Mouse (Mus musculus) heart, adult 2 months (tissue): ENCODE results near the gene Gm10912.

ENCODE experiments used
- CTCF ChIP-seq: fragments of 200-600 bp; IDR thresholded peaks from 2 replicates; pipeline ENCODE4 v1.8.1; 2022; ENCODE audit warnings: antibody characterized with exemption, mild to moderate bottlenecking, moderate library complexity
- POLR2A ChIP-seq: fragments of 200-500 bp; IDR thresholded peaks from 2 replicates; pipeline ENCODE4 v1.6.1; 2011; ENCODE audit warnings: mild to moderate bottlenecking, low read depth, low read length, control low read depth; ENCODE audit not compliant: insufficient read depth

GRCm38 (mm10) chr2:104035595-104035994 lies 30.0 kb upstream of the Gm10912 start:
- no peak for TF ChIP-seq CTCF
- TF ChIP-seq POLR2A, result no peak
